Mouse (Mus musculus): ENCODE data around the gene Olfr545.

Olfr545 gene

GRCm38 (mm10) chr7:102478926-102479325 lies 20.4 kb downstream of the Olfr545 start:
- no peak for DNase-seq

- DNase-seq: no peak
Measured at GRCm38 (mm10) chr7:102478425-102478824, 20.9 kb downstream of the Olfr545 start.

DNA sequence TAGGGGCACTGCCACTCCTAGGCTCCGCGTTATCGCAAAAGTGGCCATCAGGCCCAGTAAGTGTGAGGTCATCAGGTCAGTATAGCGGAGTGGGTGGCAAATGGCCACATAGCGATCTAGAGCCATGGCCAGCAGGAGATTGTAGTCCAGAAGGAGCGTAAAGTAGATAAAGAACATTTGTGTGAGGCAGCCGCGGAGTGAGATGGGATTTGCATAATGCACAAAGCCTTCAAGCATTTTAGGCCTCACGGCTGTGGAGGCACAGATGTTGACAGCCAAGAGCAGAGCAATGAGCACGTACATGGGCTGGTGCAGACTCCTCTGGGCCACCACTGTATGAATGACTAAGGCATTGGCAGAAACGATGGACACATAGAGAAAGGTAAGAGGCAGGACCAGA lies 22.0 kb downstream of the Olfr545 start:
- no peak for DNase-seq

GRCm38 (mm10) chr7:102476601-102477000 lies 22.8 kb downstream of the Olfr545 start:
- DNase-seq: no peak

GRCm38 (mm10) chr7:102472675-102473074 lies 26.7 kb downstream of the Olfr545 start:
- no peak for DNase-seq

DNA sequence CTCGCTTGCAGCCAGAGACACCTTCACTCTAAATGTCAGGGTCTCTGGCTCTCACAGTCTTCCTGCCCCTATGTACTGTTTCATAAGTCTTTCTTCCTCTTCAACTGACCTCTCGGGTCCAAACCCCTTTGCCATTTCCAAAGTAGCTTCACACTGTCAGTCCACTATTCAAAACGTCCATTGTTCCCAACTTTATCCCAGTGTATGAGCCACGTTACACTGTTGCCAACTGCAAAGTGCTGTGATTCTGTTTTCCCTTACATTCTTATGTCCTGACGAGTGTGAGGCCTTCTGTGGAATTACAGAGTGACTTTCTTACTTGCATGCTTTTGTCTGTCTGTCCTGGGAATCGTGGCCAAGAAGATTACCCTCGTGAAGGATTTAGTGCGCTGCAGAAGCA lies 31.8 kb downstream of the Olfr545 start:
- no peak for DNase-seq

- DNase-seq: no peak
Measured at GRCm38 (mm10) chr7:102458618-102459380, 40.6 kb downstream of the Olfr545 start.

- DNase-seq: no peak
Measured at GRCm38 (mm10) chr7:102446438-102446837, 52.9 kb downstream of the Olfr545 start.

- DNase-seq: no peak
Measured at GRCm38 (mm10) chr7:102444301-102444700, 55.1 kb downstream of the Olfr545 start.

GRCm38 (mm10) chr7:102442432-102442831 lies 56.9 kb downstream of the Olfr545 start:
- DNase-seq: no peak

GRCm38 (mm10) chr7:102441657-102442391 lies 57.5 kb downstream of the Olfr545 start, which contains the start of gene Rrm1:
Rrm1 (plus strand) TSS chr7:102441695.
- DNase-seq: peak; percentile 89 to 92

All from thymus, postnatal 36 days (tissue).